Mouse (Mus musculus): Measurements from ENCODE around the gene Lrrtm4. TPM values are rescaled to one million over a fixed set of nuclear protein-coding genes. Genes with fewer than 3 reads are reported as not detected.

The Lrrtm4 gene
- total RNA-seq, 2 experiments from 2014 or later = not detected

DNA sequence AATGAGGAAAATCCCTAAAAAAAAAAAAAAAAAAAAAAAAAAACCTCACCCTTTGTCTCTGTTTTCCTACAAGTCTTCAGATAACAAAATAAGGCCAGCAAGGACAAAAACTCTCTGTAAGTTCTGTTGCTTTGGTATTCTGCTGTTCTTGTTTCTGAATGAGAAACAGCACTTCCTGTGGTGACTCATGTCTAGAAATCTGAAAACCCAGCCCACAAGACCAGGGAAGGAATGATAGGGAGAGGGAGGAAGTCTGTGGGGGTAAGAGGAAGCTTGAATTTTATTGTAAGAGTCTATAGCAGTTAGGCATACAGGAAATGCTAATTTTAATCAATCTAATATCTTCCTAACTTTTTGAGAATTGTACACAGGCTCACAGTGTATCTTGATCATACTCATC, 283.2 kb downstream of the Lrrtm4 start:
- ATAC-seq (replicated peaks; ENCODE audit: low FRiP score, low TSS enrichment, poor library complexity, severe bottlenecking) = no peak

DNA sequence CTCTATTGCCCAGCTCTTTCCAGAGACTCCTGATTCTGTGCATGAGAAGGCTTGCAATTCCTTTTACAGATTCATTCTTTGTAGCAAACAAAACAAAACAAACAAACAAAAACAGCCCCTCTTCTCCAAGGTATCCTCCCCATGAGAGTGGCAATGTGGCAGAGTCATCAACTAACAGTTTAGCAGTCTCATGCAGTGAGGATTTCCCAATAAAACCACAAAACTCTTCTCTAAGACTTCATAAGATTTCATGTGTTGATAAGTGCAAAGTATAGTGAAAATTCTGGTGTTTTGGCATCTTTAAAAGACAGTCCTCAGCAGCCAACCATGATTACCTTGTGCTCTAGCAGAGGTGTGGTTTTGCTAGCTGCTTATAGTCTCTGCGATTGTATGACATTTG, 284.9 kb downstream of the Lrrtm4 start:
- ATAC-seq (replicated peaks; ENCODE audit: low FRiP score, low TSS enrichment, poor library complexity, severe bottlenecking) = no peak

DNA sequence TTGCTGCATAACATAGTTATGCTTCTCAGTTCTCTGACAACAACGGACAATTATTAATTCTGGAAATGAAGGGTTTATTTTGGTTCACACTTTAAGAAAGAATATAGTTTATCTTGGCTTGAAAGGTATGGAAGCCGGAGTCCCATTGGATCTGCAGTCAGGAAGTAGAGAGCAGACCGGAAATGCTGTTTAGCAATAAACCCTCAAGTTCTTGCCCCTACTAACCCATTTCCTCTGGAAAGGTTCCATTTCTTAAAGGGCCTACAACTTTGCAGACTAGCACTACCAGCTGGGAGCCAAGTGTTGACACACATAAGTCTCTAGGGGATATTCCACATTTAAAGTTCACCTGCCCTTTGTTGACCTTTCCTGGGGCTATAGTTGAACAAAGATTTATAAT, 309.7 kb downstream of the Lrrtm4 start:
- ATAC-seq (replicated peaks; ENCODE audit: low FRiP score, low TSS enrichment, poor library complexity, severe bottlenecking) = no peak

DNA sequence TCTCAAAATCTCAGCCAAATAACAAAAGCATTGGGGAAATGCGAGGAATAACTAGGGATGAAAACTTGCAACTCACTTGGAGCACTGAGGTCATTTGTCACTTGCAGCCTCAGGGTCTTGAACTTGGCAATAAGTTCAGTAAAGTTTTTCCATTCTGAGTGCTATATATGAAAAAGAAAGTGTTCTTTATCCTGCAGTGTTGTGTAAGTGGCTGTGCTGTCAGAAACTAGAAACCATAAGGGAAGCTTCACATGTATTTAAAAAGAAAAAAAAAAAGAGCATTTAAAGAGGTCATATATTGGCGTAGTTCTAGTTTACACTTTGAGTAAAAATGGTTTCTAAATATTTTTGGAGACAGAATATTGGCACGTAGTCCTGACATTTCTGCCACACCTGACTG, 313.1 kb downstream of the Lrrtm4 start:
- no peak for ATAC-seq (replicated peaks; ENCODE audit: low FRiP score, low TSS enrichment, poor library complexity, severe bottlenecking)

DNA sequence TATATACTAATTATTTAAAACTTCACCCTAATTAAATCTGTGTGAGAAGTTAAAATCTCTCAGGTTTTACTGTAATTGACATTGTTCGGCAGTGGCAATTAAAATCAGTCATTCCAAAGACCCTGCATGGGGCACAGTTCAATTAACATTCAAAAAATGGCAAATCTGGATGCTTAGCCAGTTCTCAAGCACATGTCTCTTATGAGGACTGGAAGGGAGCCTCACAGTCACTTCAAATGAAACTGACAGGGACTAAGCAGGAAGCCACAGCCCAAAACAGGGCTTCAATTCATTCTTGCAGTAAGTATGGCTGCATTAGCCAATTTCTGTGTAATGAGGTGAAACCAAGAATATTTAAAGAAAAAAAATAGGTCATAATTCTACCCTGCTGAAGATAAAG, 333.6 kb downstream of the Lrrtm4 start:
- no peak for ATAC-seq (replicated peaks; ENCODE audit: low FRiP score, low TSS enrichment, poor library complexity, severe bottlenecking)

DNA sequence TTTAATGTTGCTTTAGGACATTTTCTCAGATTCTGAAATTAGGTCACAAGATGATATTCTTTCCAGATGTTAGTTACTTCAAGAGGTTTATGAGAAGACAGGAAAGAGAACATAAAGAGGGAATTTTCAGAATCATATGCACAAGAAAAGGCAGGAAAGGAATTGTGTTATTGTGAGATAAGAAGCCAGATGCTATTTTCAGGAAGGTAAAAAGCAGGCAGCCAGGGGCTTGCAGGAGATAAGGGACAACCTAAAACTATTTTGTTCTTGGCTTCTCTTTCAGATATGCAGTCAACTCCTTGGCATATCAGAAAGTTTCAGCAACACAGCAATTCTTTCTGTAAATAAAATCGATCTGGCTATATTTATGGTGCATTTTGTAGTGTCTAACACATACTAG, 338.4 kb downstream of the Lrrtm4 start:
- no peak for ATAC-seq (replicated peaks; ENCODE audit: low FRiP score, low TSS enrichment, poor library complexity, severe bottlenecking)

DNA sequence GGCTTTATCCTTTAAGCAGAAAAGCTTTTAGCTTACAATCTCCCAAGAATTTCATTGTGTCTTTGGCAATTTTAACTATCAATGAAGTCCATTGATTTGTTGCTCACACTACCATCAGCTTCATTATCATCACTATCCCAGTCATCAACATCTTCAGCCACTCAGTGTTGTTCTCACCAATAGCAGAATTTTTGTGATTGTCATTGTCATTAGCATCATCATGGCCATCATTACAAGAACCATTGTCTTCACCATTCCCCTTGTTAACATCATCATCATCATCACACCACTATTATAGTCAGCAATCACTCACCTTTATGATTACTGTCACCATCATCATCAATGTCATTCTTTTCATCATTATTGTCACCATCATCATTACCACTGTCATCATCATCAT, 344.9 kb downstream of the Lrrtm4 start:
- ATAC-seq (replicated peaks; ENCODE audit: low FRiP score, low TSS enrichment, poor library complexity, severe bottlenecking) = no peak

DNA sequence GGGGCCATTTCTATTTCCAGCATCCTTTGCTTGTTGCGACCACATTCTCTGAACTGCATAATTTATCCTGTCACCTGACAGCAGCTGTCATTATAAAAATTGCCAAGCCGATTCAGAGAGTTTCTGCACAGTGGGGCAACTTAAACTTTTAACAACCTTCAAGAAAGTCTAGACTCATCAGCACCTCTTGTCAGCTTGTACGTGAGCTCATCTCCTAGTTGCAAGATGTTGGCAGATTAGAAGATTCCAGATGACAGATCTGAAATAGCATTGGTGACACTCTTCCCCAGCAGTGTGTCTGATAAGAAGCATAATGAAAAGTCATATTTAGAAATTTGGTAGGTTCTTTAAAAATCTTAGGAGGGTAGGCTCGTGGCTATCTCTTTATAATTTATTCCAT, 347.9 kb downstream of the Lrrtm4 start:
- ATAC-seq (replicated peaks; ENCODE audit: low FRiP score, low TSS enrichment, poor library complexity, severe bottlenecking) = no peak

DNA sequence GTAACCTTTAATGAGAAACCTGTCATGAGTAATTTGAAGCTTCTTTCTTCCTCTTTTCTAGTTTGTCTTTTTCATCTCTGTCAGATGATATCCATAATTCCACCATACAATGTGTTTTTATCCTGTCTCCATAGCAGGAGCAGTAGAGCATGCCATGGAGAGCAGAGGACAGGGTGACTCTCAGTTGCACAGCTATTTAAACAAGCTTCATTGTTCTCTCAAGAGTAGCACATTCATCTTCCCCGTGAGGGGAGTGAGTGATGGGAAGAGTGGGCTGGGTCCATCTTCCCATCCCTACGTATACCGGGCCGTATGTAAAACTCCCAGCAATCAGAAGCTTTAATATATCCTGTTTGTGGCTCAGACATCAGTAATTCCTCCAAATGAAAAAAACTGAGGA, 370.9 kb downstream of the Lrrtm4 start:
- ATAC-seq (replicated peaks; ENCODE audit: low FRiP score, low TSS enrichment, poor library complexity, severe bottlenecking) = no peak

DNA sequence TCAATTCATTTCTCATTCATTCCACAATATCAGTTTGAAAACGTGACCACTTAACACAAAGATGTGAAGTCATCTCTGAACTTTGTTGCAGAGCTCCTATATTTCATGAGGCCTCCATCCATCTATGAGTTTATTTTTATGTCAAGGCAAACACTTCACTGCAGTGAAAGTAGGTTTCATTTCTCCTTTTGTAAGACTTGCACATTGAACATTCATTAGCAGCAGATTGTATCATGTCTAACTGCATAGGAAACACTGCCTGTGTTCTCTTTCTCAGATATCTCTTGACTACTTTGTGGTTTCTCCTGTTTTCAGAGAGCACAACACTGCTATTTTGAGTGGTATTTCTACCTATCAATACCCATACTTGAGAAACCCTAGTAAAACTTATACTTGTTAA, 388.1 kb downstream of the Lrrtm4 start:
- no peak for ATAC-seq (replicated peaks; ENCODE audit: low FRiP score, low TSS enrichment, poor library complexity, severe bottlenecking)

DNA sequence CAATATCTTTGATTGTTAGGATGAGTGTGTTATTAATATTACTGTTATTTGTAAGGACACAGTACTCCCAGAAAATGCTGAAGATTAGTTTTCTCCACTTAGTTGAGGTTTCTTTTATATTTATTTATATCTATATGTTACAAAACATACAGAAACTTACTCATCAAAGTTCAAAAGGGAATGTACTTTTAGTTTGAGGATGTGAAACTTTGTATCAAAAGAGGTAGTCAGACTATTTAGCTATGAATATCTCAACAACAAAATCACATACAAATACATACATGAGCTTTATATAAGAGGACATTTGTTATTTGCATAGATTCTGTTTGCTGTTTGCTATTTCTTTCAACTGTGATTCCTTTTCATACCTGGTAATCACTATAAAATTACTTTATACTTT, 421.5 kb downstream of the Lrrtm4 start:
- no peak for ATAC-seq (replicated peaks; ENCODE audit: low FRiP score, low TSS enrichment, poor library complexity, severe bottlenecking)

DNA sequence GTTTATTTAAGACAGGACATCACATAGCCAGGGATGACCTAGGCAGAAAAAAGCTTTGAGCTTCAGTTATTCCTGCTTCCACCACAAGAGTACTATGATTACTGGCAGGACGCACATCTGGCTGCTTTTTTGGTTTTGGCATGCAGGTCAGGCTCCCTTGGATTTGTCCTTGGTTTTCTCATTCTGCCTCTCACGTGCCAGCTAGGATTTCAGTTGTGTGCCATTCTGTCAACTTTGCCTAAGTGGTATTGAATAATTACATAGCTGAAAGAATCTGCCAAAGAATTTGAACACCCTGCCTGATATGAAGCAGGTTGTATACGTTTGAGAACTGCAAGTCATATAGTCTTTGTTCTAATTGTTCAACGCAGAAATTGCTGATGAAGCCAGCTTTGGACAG, 451.9 kb downstream of the Lrrtm4 start:
- ATAC-seq (replicated peaks; ENCODE audit: low FRiP score, low TSS enrichment, poor library complexity, severe bottlenecking) = no peak

DNA sequence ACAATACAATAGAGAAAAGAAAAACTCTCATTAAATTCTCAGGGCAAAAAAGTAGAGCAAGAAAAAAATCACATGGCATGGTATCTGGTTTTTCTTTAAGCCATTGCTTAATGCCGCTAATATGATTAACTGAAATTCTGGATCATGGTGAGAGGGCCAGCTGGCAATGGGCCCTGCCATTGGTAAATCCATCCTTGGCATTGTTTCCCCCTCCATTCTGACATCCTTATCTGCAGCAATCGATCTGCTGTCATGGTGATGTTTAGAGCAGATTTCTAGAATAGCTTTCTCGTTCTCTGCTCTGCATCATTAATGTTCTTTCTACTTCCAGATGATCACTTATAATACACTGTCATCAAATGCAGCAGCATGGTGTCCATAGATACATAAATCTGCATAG, 457.5 kb downstream of the Lrrtm4 start:
- ATAC-seq (replicated peaks; ENCODE audit: low FRiP score, low TSS enrichment, poor library complexity, severe bottlenecking) = no peak

DNA sequence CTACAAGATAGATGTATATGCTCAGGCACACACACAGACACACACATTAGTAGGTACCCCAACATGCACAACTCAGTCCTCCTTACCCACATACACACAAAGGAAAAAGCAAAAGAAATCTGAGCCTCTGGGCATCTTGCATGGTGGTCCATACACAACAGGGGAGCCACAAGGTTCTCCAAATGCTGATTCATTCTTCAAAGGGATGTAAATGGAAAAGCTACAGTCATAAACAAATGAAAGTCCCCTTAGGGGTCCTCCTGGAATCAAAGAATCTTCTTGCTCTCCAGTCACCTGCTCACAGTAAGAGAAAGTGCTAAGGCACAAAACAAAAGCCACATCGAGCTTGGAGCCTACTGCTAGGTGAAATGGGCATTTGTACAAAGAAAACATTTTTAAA, 526.3 kb downstream of the Lrrtm4 start:
- no peak for ATAC-seq (replicated peaks; ENCODE audit: low FRiP score, low TSS enrichment, poor library complexity, severe bottlenecking)

DNA sequence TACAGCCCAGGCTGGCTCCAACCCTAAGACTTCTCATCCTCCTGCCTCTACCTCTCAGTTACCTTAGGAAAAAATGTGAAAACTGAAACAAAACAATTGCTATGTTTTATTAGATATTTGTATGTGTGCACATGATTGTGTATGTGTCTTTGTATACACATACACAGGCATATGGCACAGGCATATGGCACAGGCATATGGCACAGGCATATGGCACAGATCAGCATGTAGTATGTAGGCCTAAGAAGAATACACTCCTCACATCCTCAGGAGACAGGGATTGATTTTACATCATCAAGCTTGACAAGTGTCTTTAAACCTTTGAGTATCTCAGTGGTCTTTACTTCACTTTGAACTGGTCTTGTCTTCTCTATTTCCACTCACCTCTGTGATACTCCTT, 531.2 kb downstream of the Lrrtm4 start:
- no peak for ATAC-seq (replicated peaks; ENCODE audit: low FRiP score, low TSS enrichment, poor library complexity, severe bottlenecking)

DNA sequence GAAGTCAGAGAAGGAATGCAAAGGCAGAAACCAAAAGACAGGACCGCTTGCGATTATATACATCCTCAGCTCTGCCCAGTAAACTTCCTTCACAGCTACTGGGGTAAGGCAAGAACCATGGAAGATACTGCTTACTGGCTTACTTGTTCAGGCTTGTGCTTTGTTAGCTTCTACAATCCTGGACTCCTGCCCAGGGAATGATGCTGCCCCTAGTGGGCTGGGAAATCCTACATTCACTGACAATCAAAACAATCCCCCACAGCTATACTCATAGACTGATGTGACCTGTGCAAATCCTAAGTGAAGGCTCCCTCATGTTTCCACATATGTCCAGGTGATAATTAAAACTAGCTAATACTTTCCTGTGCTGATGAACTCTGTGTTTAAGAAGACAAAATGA, 534.7 kb downstream of the Lrrtm4 start:
- no peak for ATAC-seq (replicated peaks; ENCODE audit: low FRiP score, low TSS enrichment, poor library complexity, severe bottlenecking)

DNA sequence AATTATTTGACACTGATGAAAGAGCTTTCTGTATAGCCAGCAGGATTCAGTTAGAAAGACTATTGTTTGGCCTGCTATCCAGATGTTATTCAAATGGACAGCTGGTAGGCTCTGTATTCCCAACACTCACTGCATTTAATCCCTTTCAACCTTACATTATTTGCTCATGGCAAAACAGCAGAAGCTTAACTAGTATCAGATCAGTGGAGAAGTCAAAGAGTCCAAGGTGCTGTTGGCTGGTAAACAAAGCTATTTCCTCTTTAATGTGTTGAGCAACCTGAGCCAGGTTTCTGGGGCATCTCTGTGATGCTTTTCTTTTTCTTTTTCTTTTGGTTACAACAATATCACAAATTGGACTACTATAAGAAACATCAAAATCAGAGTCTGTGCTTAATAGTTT, 536.3 kb downstream of the Lrrtm4 start:
- ATAC-seq (replicated peaks; ENCODE audit: low FRiP score, low TSS enrichment, poor library complexity, severe bottlenecking) = no peak

DNA sequence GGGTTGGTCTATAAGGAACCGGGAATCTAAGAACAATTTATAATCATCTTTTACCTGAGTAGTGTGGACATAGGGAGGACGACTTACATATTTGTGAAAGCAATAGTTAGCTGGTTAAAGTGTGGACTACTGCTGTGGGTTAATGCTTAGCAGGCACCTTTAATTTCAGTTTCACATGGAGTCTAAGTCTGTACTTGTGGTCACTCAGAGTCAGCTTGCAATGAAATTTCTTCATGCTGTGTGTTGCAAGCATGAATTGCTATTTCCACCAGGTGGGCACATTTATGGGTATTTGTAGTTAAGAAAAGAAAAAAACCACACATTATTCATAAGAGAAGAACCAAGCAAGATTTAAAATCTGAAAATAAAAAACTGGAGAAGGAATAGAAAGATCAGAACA, 558.5 kb downstream of the Lrrtm4 start:
- ATAC-seq (replicated peaks; ENCODE audit: low FRiP score, low TSS enrichment, poor library complexity, severe bottlenecking) = no peak

DNA sequence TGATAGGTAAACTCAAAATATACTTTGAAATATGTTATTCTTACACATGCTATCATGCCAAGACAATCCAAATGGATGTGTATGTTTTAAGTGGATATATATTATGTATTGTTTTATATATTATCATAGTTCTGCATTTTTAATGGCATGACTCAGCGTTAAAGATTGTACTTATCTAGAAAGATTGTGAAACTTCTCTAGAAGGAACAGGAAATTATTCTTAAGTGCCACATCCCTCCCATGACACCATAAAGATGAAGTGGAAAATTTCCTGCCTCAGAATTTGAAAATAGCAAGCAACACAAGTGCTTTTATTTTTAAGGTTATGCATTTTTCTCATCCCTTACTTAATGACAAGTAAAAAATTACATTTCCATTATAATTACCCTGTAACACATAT, 563.5 kb downstream of the Lrrtm4 start:
- ATAC-seq (replicated peaks; ENCODE audit: low FRiP score, low TSS enrichment, poor library complexity, severe bottlenecking) = no peak

DNA sequence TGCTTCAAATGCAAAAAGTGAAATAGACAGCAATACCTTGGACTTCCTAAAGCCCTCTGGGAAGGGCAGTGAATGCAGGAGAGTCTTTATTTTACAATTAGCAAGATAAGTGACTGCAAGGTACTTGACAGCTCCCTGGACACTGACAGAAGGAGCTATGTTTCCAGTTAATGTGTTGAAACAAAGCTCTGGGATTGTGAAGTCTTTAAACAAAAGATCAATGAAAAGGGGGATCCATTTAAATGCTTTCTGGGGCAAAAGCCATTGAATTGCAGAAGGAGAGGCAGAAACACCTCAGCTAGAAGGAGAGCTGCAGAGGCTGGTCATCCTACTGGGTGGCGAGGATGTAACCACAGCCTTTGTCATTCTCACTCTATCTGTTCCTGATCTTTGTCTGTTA, 571.1 kb downstream of the Lrrtm4 start:
- ATAC-seq (replicated peaks; ENCODE audit: low FRiP score, low TSS enrichment, poor library complexity, severe bottlenecking) = no peak

DNA sequence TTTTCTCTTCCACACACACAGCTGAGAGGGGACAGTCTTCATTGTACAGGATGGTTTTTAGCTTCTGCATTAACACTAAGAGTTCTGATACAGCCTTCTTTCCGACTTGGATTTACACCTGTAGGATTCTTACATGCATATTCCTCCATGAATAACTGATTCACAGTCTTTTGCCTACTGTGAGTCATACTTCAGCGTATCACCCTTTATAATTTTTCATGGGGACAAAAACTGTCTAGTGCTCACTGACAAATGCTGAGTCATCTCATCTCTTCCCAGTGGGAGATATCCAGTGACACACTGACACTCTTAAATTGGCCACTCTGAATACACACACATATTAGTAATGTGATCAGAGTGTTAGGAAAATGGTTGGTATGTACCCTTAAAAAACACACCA, 600.8 kb downstream of the Lrrtm4 start:
- no peak for ATAC-seq (replicated peaks; ENCODE audit: low FRiP score, low TSS enrichment, poor library complexity, severe bottlenecking)

DNA sequence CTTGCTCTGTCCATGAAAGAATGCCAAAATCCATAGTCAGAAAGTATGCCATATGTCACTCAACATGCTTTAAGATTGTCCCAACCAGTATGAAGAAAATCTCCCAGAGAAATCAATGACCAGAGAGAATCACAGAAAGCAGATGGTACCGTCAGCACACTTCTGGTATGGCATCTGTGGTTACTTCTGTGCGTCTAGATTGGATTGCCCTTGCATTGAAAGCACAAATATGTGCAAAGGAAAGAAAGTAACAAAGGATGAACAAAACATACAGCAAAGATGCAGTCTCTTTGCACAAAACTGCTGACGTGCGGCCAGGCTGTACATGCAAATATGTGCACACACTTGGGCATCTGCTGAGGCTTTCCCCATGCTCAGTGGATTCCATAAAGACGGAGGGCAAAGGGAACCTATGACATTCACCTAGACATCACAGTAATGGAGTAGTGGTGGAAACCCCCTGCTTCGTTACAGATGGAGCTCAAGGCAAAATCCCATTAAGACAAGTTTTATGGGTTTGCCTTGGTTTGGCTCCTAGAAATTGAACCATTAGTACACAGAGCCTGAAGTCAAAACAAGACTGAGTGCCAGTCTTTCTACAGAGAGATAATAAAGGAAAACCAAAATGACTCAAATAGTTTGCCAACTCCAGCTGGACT, 604.1 kb downstream of the Lrrtm4 start:
- no peak for ATAC-seq (replicated peaks; ENCODE audit: low FRiP score, low TSS enrichment, poor library complexity, severe bottlenecking)

Measured in megakaryocyte-erythroid progenitor cell, adult 5-6 weeks (primary cell).